Mouse (Mus musculus): ENCODE measurements at regions not wholly inside any gene's neighbourhood (a gene's known extent, or its start where the extent isn't known, plus 50 kb on each side); places are given as distances from the start of the nearest gene placed in this dataset.

DNA sequence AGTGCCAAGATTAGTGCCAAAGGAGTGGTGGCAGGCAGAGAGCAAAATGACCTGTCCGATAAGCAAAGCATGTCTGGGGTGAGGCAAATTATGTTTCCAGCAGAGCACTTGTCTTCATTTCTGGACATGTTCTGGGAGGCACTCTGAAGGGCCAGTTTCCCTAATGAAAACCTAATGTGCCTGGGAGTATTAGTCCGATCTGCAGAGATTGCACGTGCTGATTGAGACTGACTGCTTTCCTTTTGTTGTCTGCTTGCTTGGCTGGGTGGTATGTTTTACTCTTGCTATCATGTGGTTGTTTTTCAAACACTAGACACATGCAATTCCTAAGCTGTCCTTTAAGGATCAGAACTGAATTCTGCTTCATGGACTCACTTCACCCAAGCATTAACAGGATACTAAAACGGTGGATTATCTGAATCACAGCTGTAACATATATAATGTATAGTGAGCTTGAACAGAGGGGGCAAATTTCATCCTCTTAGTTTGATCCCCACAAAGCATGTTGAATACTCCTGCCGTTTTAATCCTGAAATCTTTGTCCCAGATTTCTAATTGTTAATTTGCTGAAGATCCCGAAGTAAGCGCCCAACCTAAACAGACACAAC, 1589.8 kb downstream of the 4930444P10Rik start:
- Histone ChIP-seq H3K4me3 (ENCODE audit: low read depth, low read length) (no peak overlapping the region), H3K9ac (replicated peaks; ENCODE audit: low read depth, low read length) (no peak overlapping the region), H3K4me2 (replicated peaks; ENCODE audit: low read depth, low read length) (no peak overlapping the region), H3K27me3 (ENCODE audit: control insufficient read depth, insufficient read depth, low read length) (peaks cover 22% of the 10 kb centered on the region), H3K27ac (ENCODE audit: low read length) (no peak overlapping the region), H3K4me1 (ENCODE audit: control insufficient read depth, insufficient read depth, low read length) (peaks cover 8% of the 10 kb centered on the region), H3K9me3 (ENCODE audit: control insufficient read depth, low read depth, low read length) (no peaks in the 10 kb centered on the region), H3K36me3 (ENCODE audit: control insufficient read depth, insufficient read depth, low read length) (no peaks in the 10 kb centered on the region)
- WGBS: 28% methylated on average over 7 of the region's 7 CpGs
- no peak for ATAC-seq (ENCODE audit: insufficient number of reproducible peaks, insufficient read depth, low FRiP score, low read depth)

DNA sequence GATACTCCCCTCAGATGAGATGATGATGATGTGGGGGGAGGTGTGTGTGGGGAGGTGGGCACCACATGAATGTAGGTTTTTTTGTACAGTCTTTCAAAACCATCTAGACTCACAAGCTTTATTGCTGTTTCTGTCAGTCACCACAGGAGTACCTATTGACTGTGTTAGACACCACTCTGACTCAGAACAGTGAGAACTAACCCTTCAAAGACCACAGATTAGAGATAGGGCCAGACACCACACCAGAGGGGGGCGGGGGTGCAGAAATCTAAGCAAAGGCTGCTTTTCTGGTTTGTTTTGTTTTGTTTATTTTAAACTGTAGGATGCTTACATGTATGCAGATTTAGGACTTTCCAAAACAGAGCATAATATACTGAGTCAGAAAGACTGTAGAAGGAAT, 1594.0 kb downstream of the 4930444P10Rik start:
- Histone ChIP-seq H3K27me3 (ENCODE audit: control insufficient read depth, insufficient read depth, low read length) (peaks cover 3% of the 10 kb centered on the region; the same call in 1 of the 2 replicates), H3K4me2 (replicated peaks; ENCODE audit: low read depth, low read length) (no peak overlapping the region), H3K9ac (replicated peaks; ENCODE audit: low read depth, low read length) (no peak overlapping the region), H3K4me3 (ENCODE audit: low read depth, low read length) (no peak overlapping the region), H3K36me3 (ENCODE audit: control insufficient read depth, insufficient read depth, low read length) (no peaks in the 10 kb centered on the region), H3K27ac (ENCODE audit: low read length) (no peak overlapping the region), H3K4me1 (ENCODE audit: control insufficient read depth, insufficient read depth, low read length) (no peaks in the 10 kb centered on the region), H3K9me3 (ENCODE audit: control insufficient read depth, low read depth, low read length) (no peaks in the 10 kb centered on the region)
- WGBS: 76% methylated on average over 1 of the region's 1 CpGs
- ATAC-seq (ENCODE audit: insufficient number of reproducible peaks, insufficient read depth, low FRiP score, low read depth): no peak

DNA sequence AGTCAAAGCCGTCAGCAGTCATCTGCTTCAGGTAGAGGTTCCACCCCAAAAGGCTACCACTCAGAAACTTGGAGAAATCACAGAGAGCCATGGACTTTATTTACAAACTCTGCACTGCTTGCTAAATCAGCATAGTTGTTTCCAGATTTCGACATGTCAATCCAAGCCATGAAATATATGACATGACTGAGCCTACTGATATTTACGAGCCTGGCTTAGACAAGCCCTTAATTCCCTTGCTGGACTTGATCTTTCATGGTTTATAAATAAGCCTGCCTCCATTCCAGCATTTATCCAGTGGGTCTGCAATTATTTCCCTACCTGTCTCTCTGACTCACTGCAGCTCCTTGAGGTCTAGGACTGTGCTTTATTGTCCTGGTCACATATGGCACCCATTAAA, 1603.1 kb downstream of the 4930444P10Rik start:
- H3K4me3 ChIP-seq (ENCODE audit: low read depth, low read length): no peak overlapping the region
- no peaks in the 10 kb centered on the region for H3K27me3 ChIP-seq (ENCODE audit: control insufficient read depth, insufficient read depth, low read length)
- no peaks in the 10 kb centered on the region for H3K4me1 ChIP-seq (ENCODE audit: control insufficient read depth, insufficient read depth, low read length)
- no peak overlapping the region for H3K27ac ChIP-seq (ENCODE audit: low read length)
- no peaks in the 10 kb centered on the region for H3K9me3 ChIP-seq (ENCODE audit: control insufficient read depth, low read depth, low read length)
- H3K4me2 ChIP-seq (replicated peaks; ENCODE audit: low read depth, low read length): no peak overlapping the region
- no peaks in the 10 kb centered on the region for H3K36me3 ChIP-seq (ENCODE audit: control insufficient read depth, insufficient read depth, low read length)
- no peak overlapping the region for H3K9ac ChIP-seq (replicated peaks; ENCODE audit: low read depth, low read length)
- ATAC-seq (ENCODE audit: insufficient number of reproducible peaks, insufficient read depth, low FRiP score, low read depth): no peak
- WGBS: 69% methylated on average over 3 of the region's 3 CpGs

DNA sequence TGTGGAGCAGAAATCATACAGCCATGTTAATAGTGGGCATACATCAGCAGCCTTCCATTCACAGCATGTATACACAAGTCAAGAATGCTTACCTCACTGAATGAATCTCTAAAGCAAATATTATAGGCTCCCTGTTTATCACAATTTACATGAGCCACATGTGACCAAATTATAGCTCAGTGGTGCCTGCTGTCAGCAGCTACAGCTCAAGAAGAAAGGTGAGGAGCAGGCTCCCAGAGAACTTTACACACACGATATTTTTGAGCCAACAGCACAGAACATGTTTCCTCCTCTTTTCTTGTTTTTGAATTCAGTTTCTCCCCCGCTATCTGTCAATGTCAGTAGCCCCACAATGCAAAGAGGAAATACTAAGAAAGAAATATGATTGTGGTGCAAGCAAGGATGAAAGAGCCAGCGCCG, 1605.4 kb downstream of the 4930444P10Rik start:
- no peak overlapping the region for H3K27ac ChIP-seq (ENCODE audit: low read length)
- no peak for ATAC-seq (ENCODE audit: insufficient number of reproducible peaks, insufficient read depth, low FRiP score, low read depth)
- no peaks in the 10 kb centered on the region for H3K4me1 ChIP-seq (ENCODE audit: control insufficient read depth, insufficient read depth, low read length)
- 35% methylated on average over 4 of the region's 4 CpGs for WGBS
- no peak overlapping the region for H3K9ac ChIP-seq (replicated peaks; ENCODE audit: low read depth, low read length)
- H3K9me3 ChIP-seq (ENCODE audit: control insufficient read depth, low read depth, low read length): no peaks in the 10 kb centered on the region
- H3K4me2 ChIP-seq (replicated peaks; ENCODE audit: low read depth, low read length): no peak overlapping the region
- H3K27me3 ChIP-seq (ENCODE audit: control insufficient read depth, insufficient read depth, low read length): no peaks in the 10 kb centered on the region
- no peak overlapping the region for H3K4me3 ChIP-seq (ENCODE audit: low read depth, low read length)
- H3K36me3 ChIP-seq (ENCODE audit: control insufficient read depth, insufficient read depth, low read length): no peaks in the 10 kb centered on the region

DNA sequence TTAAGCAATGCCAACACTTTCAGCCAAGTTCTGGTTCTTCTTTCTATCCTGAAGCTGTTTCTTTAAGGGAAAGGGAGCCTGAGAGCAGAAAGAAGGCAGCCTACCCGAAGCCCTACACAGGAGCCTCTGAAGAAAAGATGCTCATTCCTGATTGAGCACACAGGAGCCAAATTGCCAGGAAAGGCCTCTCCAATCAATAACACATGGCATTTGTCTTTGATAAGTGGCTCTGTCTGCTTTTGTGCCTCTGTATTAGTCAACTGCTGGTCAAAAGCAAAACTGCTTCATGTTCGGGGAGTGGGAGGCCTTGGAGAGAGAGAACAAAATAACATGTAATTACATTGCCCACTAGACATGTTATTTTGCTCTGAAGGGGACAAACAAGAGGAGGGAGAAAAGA, 1607.4 kb downstream of the 4930444P10Rik start:
- no peak overlapping the region for H3K4me3 ChIP-seq (ENCODE audit: low read depth, low read length)
- H3K9ac ChIP-seq (replicated peaks; ENCODE audit: low read depth, low read length): no peak overlapping the region
- no peak overlapping the region for H3K27ac ChIP-seq (ENCODE audit: low read length)
- no peaks in the 10 kb centered on the region for H3K27me3 ChIP-seq (ENCODE audit: control insufficient read depth, insufficient read depth, low read length)
- no peak for ATAC-seq (ENCODE audit: insufficient number of reproducible peaks, insufficient read depth, low FRiP score, low read depth)
- H3K4me2 ChIP-seq (replicated peaks; ENCODE audit: low read depth, low read length): no peak overlapping the region
- H3K36me3 ChIP-seq (ENCODE audit: control insufficient read depth, insufficient read depth, low read length): no peaks in the 10 kb centered on the region
- no peaks in the 10 kb centered on the region for H3K4me1 ChIP-seq (ENCODE audit: control insufficient read depth, insufficient read depth, low read length)
- WGBS: 51% methylated on average over 2 of the region's 2 CpGs
- H3K9me3 ChIP-seq (ENCODE audit: control insufficient read depth, low read depth, low read length): no peaks in the 10 kb centered on the region

DNA sequence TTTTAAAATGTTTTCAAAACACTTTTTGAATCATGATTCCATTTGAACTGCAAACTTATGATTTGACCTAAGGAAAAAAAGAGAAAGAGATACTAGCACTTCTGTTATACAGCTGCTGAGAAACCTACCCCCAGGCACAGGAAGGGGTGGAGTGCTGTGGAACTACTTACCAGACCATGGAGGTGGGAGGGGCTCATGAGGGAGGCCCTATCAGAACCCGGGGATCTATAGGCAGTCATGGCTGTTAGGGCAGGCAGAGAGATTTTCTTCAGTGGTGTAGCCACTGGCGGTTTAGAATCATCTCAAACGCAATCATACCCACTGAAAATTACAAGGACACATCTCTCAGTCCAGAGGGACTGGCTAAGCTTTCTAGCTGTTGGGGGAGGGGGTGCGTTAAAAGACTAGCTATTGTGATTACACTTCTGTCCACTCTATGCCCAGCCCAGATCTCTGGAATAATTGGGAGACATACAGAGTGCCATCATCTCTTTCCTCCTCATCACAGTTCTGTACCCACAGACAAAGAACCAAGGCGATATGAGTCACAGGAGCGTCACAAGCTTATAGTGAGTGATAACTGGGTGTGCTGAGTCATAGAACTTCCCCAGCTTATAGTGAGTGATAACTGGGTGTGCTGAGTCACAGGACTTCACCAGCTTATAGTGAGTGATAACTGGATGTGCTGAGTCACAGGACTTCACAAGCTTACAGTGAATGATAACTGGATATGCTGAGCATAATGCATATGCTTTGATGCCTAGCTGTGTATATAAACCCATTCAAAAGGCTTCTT, 1608.8 kb downstream of the 4930444P10Rik start:
- WGBS: 81% methylated on average over 6 of the region's 6 CpGs
- no peaks in the 10 kb centered on the region for H3K36me3 ChIP-seq (ENCODE audit: control insufficient read depth, insufficient read depth, low read length)
- no peaks in the 10 kb centered on the region for H3K4me1 ChIP-seq (ENCODE audit: control insufficient read depth, insufficient read depth, low read length)
- no peaks in the 10 kb centered on the region for H3K9me3 ChIP-seq (ENCODE audit: control insufficient read depth, low read depth, low read length)
- ATAC-seq (ENCODE audit: insufficient number of reproducible peaks, insufficient read depth, low FRiP score, low read depth): peak; percentile 46; the same call in 1 of the 2 replicates
- H3K27me3 ChIP-seq (ENCODE audit: control insufficient read depth, insufficient read depth, low read length): no peaks in the 10 kb centered on the region
- no peak overlapping the region for H3K4me3 ChIP-seq (ENCODE audit: low read depth, low read length)
- H3K9ac ChIP-seq (replicated peaks; ENCODE audit: low read depth, low read length): no peak overlapping the region
- no peak overlapping the region for H3K4me2 ChIP-seq (replicated peaks; ENCODE audit: low read depth, low read length)
- no peak overlapping the region for H3K27ac ChIP-seq (ENCODE audit: low read length)

DNA sequence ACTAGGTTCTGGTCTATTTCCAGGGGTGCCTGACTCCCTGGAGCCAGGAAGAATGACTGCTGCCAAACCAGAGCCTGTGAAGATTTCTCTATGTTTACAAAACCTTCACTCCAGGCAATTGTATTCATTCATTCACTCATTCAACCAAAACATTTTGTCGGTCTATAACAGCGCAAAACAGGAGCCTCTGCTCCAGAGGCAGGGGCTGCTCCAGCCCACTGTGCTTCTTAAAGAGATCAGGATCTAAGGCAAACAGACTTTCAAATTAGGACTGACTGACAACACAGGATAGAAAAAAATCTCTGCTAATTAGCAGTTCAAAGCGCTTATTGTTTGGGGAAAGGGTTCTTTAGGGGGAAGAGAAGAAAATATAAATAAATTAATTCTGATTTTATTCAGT, 1620.8 kb downstream of the 4930444P10Rik start:
- Histone ChIP-seq H3K9ac (replicated peaks; ENCODE audit: low read depth, low read length) (no peak overlapping the region), H3K4me3 (ENCODE audit: low read depth, low read length) (no peak overlapping the region), H3K4me1 (ENCODE audit: control insufficient read depth, insufficient read depth, low read length) (no peaks in the 10 kb centered on the region), H3K9me3 (ENCODE audit: control insufficient read depth, low read depth, low read length) (no peaks in the 10 kb centered on the region), H3K36me3 (ENCODE audit: control insufficient read depth, insufficient read depth, low read length) (no peaks in the 10 kb centered on the region), H3K27ac (ENCODE audit: low read length) (no peak overlapping the region), H3K4me2 (replicated peaks; ENCODE audit: low read depth, low read length) (no peak overlapping the region), H3K27me3 (ENCODE audit: control insufficient read depth, insufficient read depth, low read length) (no peaks in the 10 kb centered on the region)
- no peak for ATAC-seq (ENCODE audit: insufficient number of reproducible peaks, insufficient read depth, low FRiP score, low read depth)
- WGBS: 30% methylated on average over 3 of the region's 3 CpGs

DNA sequence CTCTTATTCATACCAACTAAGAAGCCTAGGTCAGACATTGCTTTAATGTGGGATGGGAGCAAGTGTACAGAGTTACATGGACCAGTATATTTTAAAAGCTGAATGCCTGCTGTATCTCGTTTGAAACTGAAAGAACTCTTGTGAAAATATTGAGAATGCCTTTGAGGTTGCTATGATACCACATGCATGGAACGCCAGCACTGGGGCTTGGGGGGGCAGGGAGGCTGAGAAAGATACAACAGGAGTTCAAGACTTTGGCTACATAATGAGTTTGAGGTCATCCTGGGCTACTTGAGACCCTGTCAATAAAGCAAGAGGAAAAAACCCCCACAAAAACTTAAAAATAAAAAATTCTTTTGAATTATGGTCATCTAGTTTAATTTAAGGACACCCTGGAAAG, 1621.6 kb downstream of the 4930444P10Rik start:
- Histone ChIP-seq H3K4me3 (ENCODE audit: low read depth, low read length) (no peak overlapping the region), H3K36me3 (ENCODE audit: control insufficient read depth, insufficient read depth, low read length) (no peaks in the 10 kb centered on the region), H3K4me1 (ENCODE audit: control insufficient read depth, insufficient read depth, low read length) (no peaks in the 10 kb centered on the region), H3K9me3 (ENCODE audit: control insufficient read depth, low read depth, low read length) (no peaks in the 10 kb centered on the region), H3K27ac (ENCODE audit: low read length) (no peak overlapping the region), H3K9ac (replicated peaks; ENCODE audit: low read depth, low read length) (no peak overlapping the region), H3K27me3 (ENCODE audit: control insufficient read depth, insufficient read depth, low read length) (no peaks in the 10 kb centered on the region), H3K4me2 (replicated peaks; ENCODE audit: low read depth, low read length) (no peak overlapping the region)
- no peak for ATAC-seq (ENCODE audit: insufficient number of reproducible peaks, insufficient read depth, low FRiP score, low read depth)
- whole genome bisulfite sequencing: 42% methylated on average over 2 of the region's 2 CpGs
